Mouse (Mus musculus): ENCODE data around the gene Txn1. TPM values are rescaled to one million over a fixed set of nuclear protein-coding genes. Genes with fewer than 3 reads are reported as not detected.

Gene Txn1
- polyA plus RNA-seq, 1 experiment from 2014 or later = 476 TPM

DNA sequence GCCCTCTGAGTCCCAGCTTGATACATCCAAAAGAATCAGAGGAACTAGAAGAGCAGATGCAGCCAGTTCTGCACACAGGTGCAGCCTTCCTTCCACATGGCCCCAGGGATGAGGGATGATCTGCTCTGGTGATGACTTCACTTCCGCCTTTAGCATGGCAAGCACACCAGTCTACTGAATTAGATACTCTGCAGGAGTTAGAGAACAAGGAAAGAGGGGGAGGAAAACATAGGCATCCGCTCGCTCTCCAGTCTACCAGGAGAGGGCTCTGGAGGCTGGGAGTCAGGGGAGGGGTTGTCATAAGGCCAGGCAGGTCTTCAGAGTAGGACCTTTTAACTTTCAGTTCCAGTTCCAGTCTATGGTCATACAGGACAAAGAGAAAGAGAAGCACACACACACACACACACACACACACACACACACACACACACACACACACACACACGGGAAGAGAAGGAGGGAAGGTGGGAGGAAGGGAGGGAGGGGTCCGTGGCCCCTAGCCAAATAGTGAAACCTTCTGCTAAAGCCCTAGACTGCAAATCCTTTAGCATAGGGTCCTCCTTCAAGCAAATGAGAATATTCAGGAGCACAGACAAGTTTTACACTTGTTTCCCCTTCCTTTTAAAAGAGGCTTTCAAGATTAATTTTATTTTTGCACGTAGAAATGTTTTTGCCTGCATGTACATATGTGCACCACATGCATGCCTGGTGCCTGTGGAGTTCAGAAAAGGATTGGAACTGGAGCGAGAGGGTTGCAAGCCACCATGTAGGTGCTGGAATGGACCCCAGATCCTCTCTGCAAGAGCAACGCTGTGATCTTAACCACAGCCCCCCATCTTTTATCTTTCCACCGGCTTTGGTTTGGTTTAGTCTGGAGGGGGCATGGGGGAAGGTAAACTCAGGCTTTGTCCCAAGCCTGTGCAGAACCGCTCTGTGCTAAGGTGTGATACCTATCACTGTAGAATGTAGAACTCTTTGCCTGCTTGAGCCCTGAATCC lies 41.7 kb downstream of the Txn1 start:
- H3K36me3 ChIP-seq = no peaks in the 10 kb centered on the region
- H3K4me1 ChIP-seq = peaks cover 12% of the 10 kb centered on the region; the same call in 1 of the 2 replicates
- 61% methylated on average over 9 of the region's 10 CpGs for WGBS
- peak overlapping the region; percentile 91 for H3K27ac ChIP-seq
- ATAC-seq (ENCODE audit: insufficient read depth, low FRiP score, low read depth) = no peak
- H3K9me3 ChIP-seq = no peaks in the 10 kb centered on the region
- H3K4me3 ChIP-seq (replicated peaks) = peak overlapping the region; percentile 32
- H3K4me2 ChIP-seq = peak overlapping the region; percentile 50
- H3K27me3 ChIP-seq (replicated peaks) = no peaks in the 10 kb centered on the region
- H3K9ac ChIP-seq = no peak overlapping the region

DNA sequence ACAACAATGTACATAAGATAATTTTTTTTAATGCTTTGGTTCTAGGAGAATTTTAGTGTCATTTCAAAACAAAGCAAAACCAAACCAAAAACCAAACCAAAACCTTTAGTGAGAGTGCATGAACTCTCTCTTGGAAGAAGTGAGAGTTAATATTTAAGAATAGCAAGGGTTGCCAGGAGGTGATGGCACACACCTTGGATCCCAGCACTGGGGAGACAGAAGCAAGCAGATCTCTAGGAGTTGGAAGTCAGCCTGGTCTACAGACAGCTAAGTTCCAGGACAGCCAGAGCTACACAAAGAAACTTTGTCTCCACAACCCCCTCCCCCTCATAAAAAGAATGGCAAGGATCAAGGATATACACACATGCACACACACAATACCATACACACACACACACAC lies 43.2 kb downstream of the Txn1 start:
- Histone ChIP-seq H3K36me3 (no peaks in the 10 kb centered on the region), H3K27me3 (replicated peaks) (no peaks in the 10 kb centered on the region), H3K9ac (no peak overlapping the region), H3K9me3 (no peaks in the 10 kb centered on the region), H3K4me3 (replicated peaks) (no peak overlapping the region), H3K4me1 (peaks cover 12% of the 10 kb centered on the region; the same call in 1 of the 2 replicates), H3K4me2 (0 out of 2 replicates have a peak overlapping the region, but pooled peaks have one; percentile 8), H3K27ac (no peak overlapping the region)
- ATAC-seq (ENCODE audit: insufficient read depth, low FRiP score, low read depth) = no peak

DNA sequence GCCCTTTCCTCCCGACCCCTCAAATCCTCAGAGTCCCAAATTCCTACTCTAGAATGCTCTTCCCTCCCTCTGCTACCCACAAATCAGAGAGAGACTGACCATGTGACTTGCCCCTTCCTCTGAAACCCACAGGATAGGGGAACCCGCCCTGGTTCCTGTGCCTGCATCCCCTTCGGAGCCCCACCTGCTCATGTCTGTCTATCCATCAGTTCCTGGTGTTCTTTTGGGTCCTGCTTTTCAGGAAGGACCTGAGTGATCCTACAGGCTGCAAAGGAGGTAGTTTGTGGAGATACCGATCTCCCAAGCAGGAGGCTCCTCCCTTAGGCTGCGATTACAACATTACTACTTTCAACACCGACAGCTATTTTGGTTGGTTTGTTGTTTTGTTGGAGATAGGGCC lies 47.4 kb downstream of the Txn1 start:
- no peak for ATAC-seq (ENCODE audit: insufficient read depth, low FRiP score, low read depth)
- Histone ChIP-seq H3K4me1 (0 out of 2 replicates have a peak, but pooled peaks cover 2% of the 10 kb centered on the region), H3K4me2 (no peak overlapping the region), H3K4me3 (replicated peaks) (no peak overlapping the region), H3K27me3 (replicated peaks) (no peaks in the 10 kb centered on the region), H3K27ac (no peak overlapping the region), H3K9ac (no peak overlapping the region), H3K9me3 (no peaks in the 10 kb centered on the region), H3K36me3 (no peaks in the 10 kb centered on the region)
- 67% methylated on average over 6 of the region's 6 CpGs for WGBS

DNA sequence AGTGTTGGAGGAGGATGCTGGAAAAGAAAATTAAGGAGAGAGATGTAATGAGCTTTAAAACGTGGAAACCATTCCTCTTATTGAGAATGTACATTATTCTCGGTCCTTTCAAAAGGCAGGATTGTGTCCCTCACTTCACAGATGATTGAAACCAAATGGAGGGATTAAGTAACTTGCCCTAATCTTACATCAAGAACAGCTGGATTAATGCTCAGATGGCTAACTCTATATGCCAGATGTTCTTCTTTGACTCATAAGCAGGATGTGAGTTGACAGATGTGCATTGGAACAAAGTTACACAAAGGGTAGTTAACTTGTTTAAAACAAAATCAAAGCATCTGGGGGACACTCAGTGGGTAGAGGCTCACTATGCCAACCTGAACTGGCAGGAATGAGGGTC lies 49.5 kb downstream of the Txn1 start:
- Histone ChIP-seq H3K4me2 (no peak overlapping the region), H3K27ac (no peak overlapping the region), H3K4me3 (replicated peaks) (no peak overlapping the region), H3K9me3 (no peaks in the 10 kb centered on the region), H3K27me3 (replicated peaks) (no peaks in the 10 kb centered on the region), H3K9ac (no peak overlapping the region), H3K4me1 (0 out of 2 replicates have a peak, but pooled peaks cover 2% of the 10 kb centered on the region), H3K36me3 (no peaks in the 10 kb centered on the region)
- ATAC-seq (ENCODE audit: insufficient read depth, low FRiP score, low read depth) = no peak
- WGBS = 36% methylated on average over 2 of the region's 2 CpGs

- Histone ChIP-seq H3K9me3 (no peaks in the 10 kb centered on the region), H3K4me1 (0 out of 2 replicates have a peak, but pooled peaks cover 2% of the 10 kb centered on the region), H3K36me3 (no peaks in the 10 kb centered on the region), H3K4me3 (replicated peaks) (no peak overlapping the region), H3K4me2 (peak overlapping the region; percentile 22; the same call in 1 of the 2 replicates), H3K9ac (no peak overlapping the region), H3K27ac (no peak overlapping the region), H3K27me3 (replicated peaks) (no peaks in the 10 kb centered on the region)
- ATAC-seq (ENCODE audit: insufficient read depth, low FRiP score, low read depth) = peak; percentile 49; the same call in 1 of the 2 replicates
- WGBS = 31% methylated on average over 9 of the region's 9 CpGs
Observed at GRCm38 (mm10) chr4:57904638-57905037, 51.6 kb downstream of the Txn1 start.

DNA sequence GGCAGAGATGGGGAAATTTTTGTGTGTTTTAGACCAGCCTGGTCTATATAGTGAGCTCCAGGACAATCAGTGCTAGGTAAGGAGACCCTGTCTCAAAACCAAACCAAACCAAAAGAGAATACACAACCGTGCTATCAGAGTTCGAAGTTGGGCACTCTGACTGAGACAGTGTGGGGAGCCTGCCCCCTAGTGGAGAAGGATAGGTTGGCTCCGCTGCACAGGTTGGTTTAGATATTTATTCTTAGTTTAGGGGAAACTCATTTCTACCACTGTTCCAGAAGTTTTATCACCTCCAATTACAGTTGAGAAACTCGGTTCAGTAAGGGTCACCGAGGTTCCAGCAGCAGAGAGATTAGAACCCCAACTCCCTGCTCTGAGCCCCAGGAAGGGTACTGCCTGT lies 52.0 kb downstream of the Txn1 start:
- Histone ChIP-seq H3K9ac (no peak overlapping the region), H3K4me2 (peak overlapping the region; percentile 22; the same call in 1 of the 2 replicates)

DNA sequence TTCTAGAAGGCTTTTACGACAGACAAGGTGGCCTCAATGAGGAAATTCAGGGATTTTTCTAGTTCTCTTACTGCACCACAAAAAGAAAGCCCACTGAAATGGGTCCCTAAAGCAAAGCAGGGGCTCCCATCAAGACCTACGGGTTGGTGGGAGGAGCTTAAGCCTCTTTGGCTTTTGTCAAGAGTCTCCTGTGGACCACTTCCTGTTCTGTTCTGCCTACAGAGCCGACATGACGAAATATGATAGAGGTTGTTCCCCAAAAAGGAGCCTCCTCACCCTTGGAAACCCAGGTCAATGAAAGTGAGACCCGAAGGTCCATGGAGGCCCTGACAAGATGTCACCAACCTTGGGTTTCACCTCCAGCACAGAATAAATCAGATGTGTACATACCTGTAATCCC lies 53.6 kb downstream of the Txn1 start:
- H3K27ac ChIP-seq = no peak overlapping the region
- no peak overlapping the region for H3K4me3 ChIP-seq (replicated peaks)
- no peak for ATAC-seq (ENCODE audit: insufficient read depth, low FRiP score, low read depth)
- H3K36me3 ChIP-seq = no peaks in the 10 kb centered on the region
- H3K9ac ChIP-seq = no peak overlapping the region
- 74% methylated on average over 5 of the region's 5 CpGs for WGBS
- no peaks in the 10 kb centered on the region for H3K27me3 ChIP-seq (replicated peaks)
- H3K4me1 ChIP-seq = 0 out of 2 replicates have a peak, but pooled peaks cover 2% of the 10 kb centered on the region
- no peaks in the 10 kb centered on the region for H3K9me3 ChIP-seq
- no peak overlapping the region for H3K4me2 ChIP-seq

More for the DNA sequence above, 52.0 kb downstream of the Txn1 start:
- no peak for ATAC-seq (ENCODE audit: insufficient read depth, low FRiP score, low read depth)
- WGBS = 13% methylated on average over 5 of the region's 5 CpGs
- Histone ChIP-seq H3K9me3 (no peaks in the 10 kb centered on the region), H3K36me3 (no peaks in the 10 kb centered on the region), H3K4me3 (replicated peaks) (no peak overlapping the region), H3K27ac (no peak overlapping the region), H3K4me1 (0 out of 2 replicates have a peak, but pooled peaks cover 2% of the 10 kb centered on the region), H3K27me3 (replicated peaks) (no peaks in the 10 kb centered on the region)

GRCm38 (mm10) chr4:57901210-57901609 lies 55.0 kb downstream of the Txn1 start:
- 18% methylated on average over 4 of the region's 4 CpGs for WGBS
- Histone ChIP-seq H3K9ac (no peak overlapping the region), H3K4me2 (no peak overlapping the region), H3K4me1 (no peaks in the 10 kb centered on the region), H3K9me3 (no peaks in the 10 kb centered on the region), H3K36me3 (no peaks in the 10 kb centered on the region), H3K4me3 (replicated peaks) (no peak overlapping the region), H3K27ac (no peak overlapping the region), H3K27me3 (replicated peaks) (no peaks in the 10 kb centered on the region)
- ATAC-seq (ENCODE audit: insufficient read depth, low FRiP score, low read depth) = no peak

DNA sequence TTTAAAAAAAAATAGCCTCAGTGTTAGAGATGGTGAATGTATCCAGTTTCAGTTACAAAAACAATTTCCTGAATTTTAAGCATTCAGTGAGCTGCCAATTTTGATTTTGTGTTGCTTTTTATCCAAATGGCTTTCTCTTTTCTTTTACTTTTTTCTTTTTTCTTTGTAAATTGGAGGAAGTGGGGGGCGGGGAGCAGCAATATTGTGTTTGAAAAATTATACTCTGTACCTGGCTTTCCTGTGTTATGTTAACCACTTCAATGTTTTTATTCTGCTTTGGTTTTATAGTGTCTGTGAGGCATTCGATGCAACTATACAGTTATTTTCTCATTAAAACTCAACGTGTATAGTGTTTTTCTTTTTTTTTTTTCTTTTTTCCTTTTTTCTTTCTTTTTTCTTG lies 59.6 kb downstream of the Txn1 start:
- H3K9me3 ChIP-seq = no peaks in the 10 kb centered on the region
- no peak for ATAC-seq (ENCODE audit: insufficient read depth, low FRiP score, low read depth)
- WGBS = 88% methylated on average over 3 of the region's 3 CpGs

GRCm38 (mm10) chr4:57895902-57896301 lies 60.3 kb downstream of the Txn1 start:
- Histone ChIP-seq H3K9ac (no peak overlapping the region), H3K9me3 (no peaks in the 10 kb centered on the region), H3K4me3 (replicated peaks) (no peak overlapping the region), H3K27me3 (replicated peaks) (no peaks in the 10 kb centered on the region), H3K27ac (peak overlapping the region; percentile 3; the same call in 1 of the 2 replicates), H3K4me2 (no peak overlapping the region), H3K4me1 (peaks cover 3% of the 10 kb centered on the region; the same call in 1 of the 2 replicates), H3K36me3 (no peaks in the 10 kb centered on the region)
- 31% methylated on average over 6 of the region's 6 CpGs for WGBS
- no peak for ATAC-seq (ENCODE audit: insufficient read depth, low FRiP score, low read depth)

More for the DNA sequence above, 59.6 kb downstream of the Txn1 start:
- H3K4me3 ChIP-seq (replicated peaks) = no peak overlapping the region
- H3K27me3 ChIP-seq (replicated peaks) = no peaks in the 10 kb centered on the region
- no peak overlapping the region for H3K9ac ChIP-seq
- no peaks in the 10 kb centered on the region for H3K36me3 ChIP-seq
- H3K27ac ChIP-seq = no peak overlapping the region
- H3K4me1 ChIP-seq = peaks cover 3% of the 10 kb centered on the region; the same call in 1 of the 2 replicates
- H3K4me2 ChIP-seq = no peak overlapping the region

GRCm38 (mm10) chr4:57895140-57895539 lies 61.1 kb downstream of the Txn1 start:
- Histone ChIP-seq H3K27ac (peak overlapping the region; percentile 3; the same call in 1 of the 2 replicates), H3K9ac (no peak overlapping the region), H3K27me3 (replicated peaks) (no peaks in the 10 kb centered on the region), H3K9me3 (no peaks in the 10 kb centered on the region), H3K4me3 (replicated peaks) (no peak overlapping the region), H3K4me2 (no peak overlapping the region), H3K36me3 (no peaks in the 10 kb centered on the region), H3K4me1 (peaks cover 3% of the 10 kb centered on the region; the same call in 1 of the 2 replicates)
- ATAC-seq (ENCODE audit: insufficient read depth, low FRiP score, low read depth) = no peak
- 46% methylated on average over 5 of the region's 5 CpGs for WGBS

Measured in stomach, embryonic 15.5 days (tissue).